Mouse (Mus musculus): ENCODE measurements at regions not wholly inside any gene's neighbourhood (a gene's known extent, or its start where the extent isn't known, plus 50 kb on each side); places are given as distances from the start of the nearest gene placed in this dataset.

DNA sequence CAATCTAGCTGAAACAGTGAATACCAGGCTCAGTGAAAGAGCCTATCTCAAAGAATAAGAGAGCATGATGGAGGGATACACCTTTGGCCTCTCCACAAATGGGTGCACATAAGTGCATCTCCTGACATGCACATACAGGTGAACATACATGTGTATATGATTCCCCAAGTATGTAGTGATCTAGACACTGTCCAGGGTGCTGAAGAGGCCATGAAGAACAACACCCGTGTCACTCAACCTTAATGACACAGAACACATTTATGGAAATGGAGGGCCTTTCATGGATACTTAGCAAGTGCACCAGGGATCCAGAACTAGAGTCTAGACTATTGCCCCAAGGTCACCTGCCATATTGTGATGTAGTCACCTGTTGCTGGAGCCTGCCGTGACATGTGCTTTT lies 56.9 kb downstream of the Spata19 start:
- H3K27ac ChIP-seq (ENCODE audit: control insufficient read depth, low read depth, low read length): no peak overlapping the region
- no peak overlapping the region for H3K4me3 ChIP-seq (ENCODE audit: control insufficient read depth in 1 of 2, insufficient read depth in 1 of 2, low read depth in 2 of 2, low read length in 2 of 2)

DNA sequence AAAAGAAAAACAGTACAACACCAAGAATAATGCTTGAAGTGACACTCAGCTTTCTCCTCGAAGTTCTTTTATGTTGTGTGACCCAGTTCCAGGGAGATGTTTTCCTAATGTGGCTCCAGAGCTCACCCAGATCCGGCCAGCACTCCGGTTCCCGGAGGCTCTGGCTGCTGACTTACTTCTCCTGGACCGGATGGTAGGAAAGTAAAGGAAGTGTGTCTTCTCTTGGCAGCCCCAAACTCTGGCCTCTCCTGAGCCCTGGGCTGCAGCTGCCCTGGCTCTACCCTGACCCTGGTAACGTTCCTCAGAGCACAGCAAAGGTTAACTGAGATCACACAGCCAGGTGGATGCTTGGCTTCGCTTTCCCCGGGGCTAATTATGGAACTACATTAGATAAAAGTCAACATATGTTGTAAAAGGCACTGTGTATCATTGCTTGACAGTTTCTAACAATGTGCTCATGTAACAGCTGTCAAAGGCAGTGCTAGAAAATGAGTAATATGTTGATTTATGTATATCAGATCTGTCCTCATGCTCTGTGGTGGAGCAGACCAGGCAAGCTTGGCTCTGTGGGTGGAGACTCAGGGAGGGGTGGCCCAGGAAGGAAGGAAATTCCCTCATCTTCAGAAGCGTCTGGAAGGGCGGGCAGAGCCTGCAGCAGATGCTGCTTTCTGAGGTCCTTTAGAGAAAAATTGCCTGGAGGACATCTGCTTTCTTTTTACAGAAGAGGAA lies 57.5 kb downstream of the Spata19 start:
- Histone ChIP-seq H3K79me2 (ENCODE audit: control insufficient read depth, insufficient read depth, low read length, poor library complexity) (no peaks in the 10 kb centered on the region), H3K4me1 (ENCODE audit: control insufficient read depth in 1 of 2, insufficient read depth in 2 of 2, low read length in 2 of 2) (no peaks in the 10 kb centered on the region), H3K9me3 (replicated peaks; ENCODE audit: insufficient read depth, low read length) (no peaks in the 10 kb centered on the region), H3K36me3 (ENCODE audit: control insufficient read depth in 1 of 2, insufficient read depth in 2 of 2, low read length in 2 of 2) (no peaks in the 10 kb centered on the region), H3K27me3 (ENCODE audit: control insufficient read depth in 1 of 2, insufficient read depth in 2 of 2, low read length in 2 of 2) (no peaks in the 10 kb centered on the region), H3K27ac (ENCODE audit: control insufficient read depth, low read depth, low read length) (no peak overlapping the region), H3K4me3 (ENCODE audit: control insufficient read depth in 1 of 2, insufficient read depth in 1 of 2, low read depth in 2 of 2, low read length in 2 of 2) (no peak overlapping the region), H3K9ac (ENCODE audit: control insufficient read depth, low read depth, low read length, poor library complexity, severe bottlenecking) (no peak overlapping the region)
- TF ChIP-seq KAT2A (conservative IDR thresholded peaks at IDR 0.05; ENCODE audit: low read depth, low read length) (no peak), MYC (IDR thresholded peaks at IDR 0.05; ENCODE audit: low read depth, low read length) (no peak), USF2 (IDR thresholded peaks at IDR 0.05; ENCODE audit: borderline replicate concordance in 1 of 2, insufficient read depth in 1 of 2, low read depth in 1 of 2, low read length in 2 of 2) (no peak), CHD1 (IDR thresholded peaks at IDR 0.05; ENCODE audit: low read depth, low read length) (no peak)
- DNase-seq (ENCODE audit: low read depth, low spot score): no peak

More for the DNA sequence above, 56.9 kb downstream of the Spata19 start:
- DNase-seq (ENCODE audit: low read depth, low spot score): peak; percentile 20
- H3K9ac ChIP-seq (ENCODE audit: control insufficient read depth, low read depth, low read length, poor library complexity, severe bottlenecking): no peak overlapping the region
- H3K9me3 ChIP-seq (replicated peaks; ENCODE audit: insufficient read depth, low read length): no peaks in the 10 kb centered on the region
- H3K79me2 ChIP-seq (ENCODE audit: control insufficient read depth, insufficient read depth, low read length, poor library complexity): no peaks in the 10 kb centered on the region
- H3K27me3 ChIP-seq (ENCODE audit: control insufficient read depth in 1 of 2, insufficient read depth in 2 of 2, low read length in 2 of 2): no peaks in the 10 kb centered on the region
- TF ChIP-seq MYB (IDR thresholded peaks at IDR 0.05; ENCODE audit: low read depth, low read length): no peak
- no peak for TF ChIP-seq BHLHE40 (IDR thresholded peaks at IDR 0.05; ENCODE audit: borderline replicate concordance, low read depth, low read length)
- no peak for TF ChIP-seq ZC3H11A (IDR thresholded peaks at IDR 0.05; ENCODE audit: low read depth, low read length)
- TF ChIP-seq MAZ (IDR thresholded peaks at IDR 0.05; ENCODE audit: low read depth, low read length): no peak
- no peak for TF ChIP-seq RCOR1 (IDR thresholded peaks at IDR 0.05; ENCODE audit: low read depth, low read length)
- TF ChIP-seq POLR2AphosphoS5 (IDR thresholded peaks at IDR 0.05; ENCODE audit: borderline replicate concordance, low read depth, low read length): no peak
- TF ChIP-seq CHD1 (IDR thresholded peaks at IDR 0.05; ENCODE audit: low read depth, low read length): no peak
- no peak for TF ChIP-seq CTCF (IDR thresholded peaks at IDR 0.05 in 2 of 3, conservative IDR thresholded peaks at IDR 0.05 in 1 of 3; ENCODE audit: control insufficient read depth in 1 of 3, insufficient read depth in 1 of 3, low read depth in 2 of 3, low read length in 3 of 3, poor library complexity in 1 of 3, severe bottlenecking in 1 of 3)
- no peak for TF ChIP-seq EP300 (IDR thresholded peaks at IDR 0.05; ENCODE audit: low read depth in 1 of 2, low read length in 2 of 2)
- no peaks in the 10 kb centered on the region for H3K36me3 ChIP-seq (ENCODE audit: control insufficient read depth in 1 of 2, insufficient read depth in 2 of 2, low read length in 2 of 2)
- no peaks in the 10 kb centered on the region for H3K4me1 ChIP-seq (ENCODE audit: control insufficient read depth in 1 of 2, insufficient read depth in 2 of 2, low read length in 2 of 2)
